In the genomic region with DNA sequence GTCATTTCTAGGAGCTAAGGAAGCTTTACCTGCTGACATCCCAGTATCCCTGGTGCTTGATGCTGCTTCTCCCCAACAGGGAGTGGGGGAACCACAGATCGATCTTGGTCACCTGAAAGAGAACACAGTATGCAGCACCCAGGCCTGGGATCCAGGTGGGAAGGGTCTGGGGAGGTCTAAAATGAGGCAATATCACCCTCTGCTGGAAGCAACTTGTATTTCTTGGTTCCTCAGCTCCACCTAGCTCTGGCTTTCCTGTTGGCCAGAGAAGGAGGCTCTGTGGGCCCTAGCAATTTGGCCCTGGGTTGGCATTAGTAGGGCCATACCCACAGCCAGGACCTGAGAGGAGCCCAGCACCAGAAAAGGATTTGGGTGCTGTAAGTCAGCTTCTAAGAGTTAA, we compare ENCODE assay signal across 12 mouse cellular contexts. TPM values are rescaled to one million over a fixed set of nuclear protein-coding genes. Genes with fewer than 3 reads are reported as not detected.
DNase-seq lines count a peak whose midpoint lies in the region; ATAC-seq and TF ChIP-seq lines count a peak whose summit lies in the region.
"Had no signal": no experiment of that assay in that cellular context is flagged by ENCODE, and none has a peak within 500 bp of the region (broad histone marks: within the 10 kb centered on the region; RNA-seq: fewer than 3 reads in every experiment).

No protein-coding gene starts in this region.

- ATAC-seq in forebrain, postnatal 0 days: no peak
- ATAC-seq in forebrain, embryonic 16.5 days: no peak
- no peak for ATAC-seq in lung, postnatal 0 days
- 0 out of 2 replicates have a peak, but pooled peaks have one; percentile 37 for ATAC-seq in megakaryocyte-erythroid progenitor cell, adult 5-6 weeks (replicated peaks; ENCODE audit: low FRiP score, low TSS enrichment, poor library complexity, severe bottlenecking)

- no peaks in the 10 kb centered on the region for H3K4me1 ChIP-seq in forebrain, postnatal 0 days (ENCODE audit: insufficient read depth)
- H3K4me1 ChIP-seq in forebrain, embryonic 16.5 days (replicated peaks; ENCODE audit: control insufficient read depth, insufficient read depth, low read length): no peaks in the 10 kb centered on the region
- no peaks in the 10 kb centered on the region for H3K4me1 ChIP-seq in lung, postnatal 0 days (ENCODE audit: insufficient read depth, low read depth, low read length)
- H3K4me1 ChIP-seq: embryonic facial prominence, embryonic 15.5 days had no signal

- no peaks in the 10 kb centered on the region for H3K36me3 ChIP-seq in forebrain, postnatal 0 days (ENCODE audit: insufficient read depth)
- H3K36me3 ChIP-seq in forebrain, embryonic 16.5 days (ENCODE audit: control insufficient read depth, insufficient read depth): no peaks in the 10 kb centered on the region
- H3K36me3 ChIP-seq in lung, postnatal 0 days (ENCODE audit: insufficient read depth, low read length): no peaks in the 10 kb centered on the region
- H3K36me3 ChIP-seq: embryonic facial prominence, embryonic 15.5 days had no signal

- no peaks in the 10 kb centered on the region for H3K27me3 ChIP-seq in forebrain, postnatal 0 days (ENCODE audit: insufficient read depth, low read length)
- no peaks in the 10 kb centered on the region for H3K27me3 ChIP-seq in forebrain, embryonic 16.5 days (replicated peaks; ENCODE audit: control insufficient read depth, insufficient read depth, low read length)
- no peaks in the 10 kb centered on the region for H3K27me3 ChIP-seq in lung, postnatal 0 days (replicated peaks; ENCODE audit: insufficient read depth, low read length)

- no peak overlapping the region for H3K9ac ChIP-seq in forebrain, postnatal 0 days
- H3K9ac ChIP-seq in forebrain, embryonic 16.5 days (replicated peaks; ENCODE audit: low read depth, low read length): no peak overlapping the region
- no peak overlapping the region for H3K9ac ChIP-seq in lung, postnatal 0 days (replicated peaks; ENCODE audit: low read depth)
- H3K9ac ChIP-seq: embryonic facial prominence, embryonic 15.5 days had no signal

- H3K9me3 ChIP-seq in forebrain, postnatal 0 days (ENCODE audit: low read length): no peaks in the 10 kb centered on the region
- no peaks in the 10 kb centered on the region for H3K9me3 ChIP-seq in forebrain, embryonic 16.5 days (ENCODE audit: control insufficient read depth, low read length)
- H3K9me3 ChIP-seq in lung, postnatal 0 days (ENCODE audit: low read length): no peaks in the 10 kb centered on the region
- H3K9me3 ChIP-seq: embryonic facial prominence, embryonic 15.5 days had no signal

- DNase-seq in forebrain, postnatal 0 days: peak; percentile 9
- DNase-seq in lung, postnatal 0 days (ENCODE audit: low spot score): peak; percentile 13
- no peak for DNase-seq in lung, postnatal 10 days
- peak; percentile 7 for DNase-seq in brain, embryonic 14.5 days (ENCODE audit: low read depth)
- no peak for DNase-seq in frontal cortex, postnatal 36 days (ENCODE audit: low spot score in 2 of 2)
- DNase-seq in c-Kit-positive CD71-positive TER-119-positive erythroid progenitor cells, embryonic 14.5 days (ENCODE audit: low spot score): no peak

- 82% methylated on average over 1 of the region's 1 CpGs for WGBS in forebrain, postnatal 0 days
- WGBS in forebrain, embryonic 16.5 days: 50% methylated on average over 1 of the region's 1 CpGs
- 43% methylated on average over 1 of the region's 1 CpGs for WGBS in lung, postnatal 0 days

- TF ChIP-seq CTCF in forebrain, postnatal 0 days (IDR thresholded peaks at IDR 0.05; ENCODE audit: low read depth): peak; percentile 43
- TF ChIP-seq CTCF in lung, postnatal 0 days (IDR thresholded peaks at IDR 0.05): peak; percentile 55
- TF ChIP-seq CTCF in brain, embryonic 14.5 days (IDR thresholded peaks at IDR 0.05; ENCODE audit: borderline replicate concordance, extremely low read depth, insufficient read depth, insufficient read length): peak; percentile 32; the same call in 1 of the 2 replicates

- no peak for TF ChIP-seq EP300 in lung, postnatal 0 days (IDR thresholded peaks at IDR 0.05)

- H3K4me3 ChIP-seq in forebrain, postnatal 0 days (ENCODE audit: low read depth, low read length): no peak overlapping the region
- no peak overlapping the region for H3K4me3 ChIP-seq in forebrain, embryonic 16.5 days (replicated peaks; ENCODE audit: low read length)
- no peak overlapping the region for H3K4me3 ChIP-seq in lung, postnatal 0 days (ENCODE audit: low read depth, low read length)
- H3K4me3 ChIP-seq: embryonic facial prominence, embryonic 15.5 days had no signal

- no peak overlapping the region for H3K4me2 ChIP-seq in forebrain, postnatal 0 days (ENCODE audit: low read depth)
- H3K4me2 ChIP-seq in forebrain, embryonic 16.5 days (ENCODE audit: low read length): no peak overlapping the region
- H3K4me2 ChIP-seq in lung, postnatal 0 days (replicated peaks; ENCODE audit: low read depth, low read length): no peak overlapping the region
- H3K4me2 ChIP-seq: embryonic facial prominence, embryonic 15.5 days had no signal

- TF ChIP-seq POLR2A in brain, embryonic 14.5 days (IDR thresholded peaks at IDR 0.05; ENCODE audit: borderline replicate concordance, extremely low read depth, insufficient read depth, insufficient read length, poor library complexity, severe bottlenecking): no peak

- H3K27ac ChIP-seq in forebrain, postnatal 0 days (ENCODE audit: low read depth, low read length): no peak overlapping the region
- H3K27ac ChIP-seq in forebrain, embryonic 16.5 days (ENCODE audit: low read length): no peak overlapping the region
- H3K27ac ChIP-seq in lung, postnatal 0 days (ENCODE audit: low read length): no peak overlapping the region
- H3K27ac ChIP-seq: embryonic facial prominence, embryonic 15.5 days; macrophage had no signal

RNA-seq across cellular contexts. Expression of gene 8030474K03Rik, which starts 24.7 kb away (rescaled TPM):
- total RNA-seq in forebrain, postnatal 0 days (2014; rRNA removed): not detected in 2 replicates
- polyA plus RNA-seq in forebrain, postnatal 0 days (2015; fragmentation: Nextera tagmentation; extraction: Ambion mirVana): not detected in 2 replicates
- polyA plus RNA-seq in forebrain, embryonic 16.5 days (2015; fragmentation: Nextera tagmentation; extraction: Ambion mirVana): 0.22 TPM in 1 of 2 replicates, not detected in the other
- polyA plus RNA-seq in lung, postnatal 0 days (2015; fragmentation: Nextera tagmentation; extraction: Ambion mirVana): 0.12 TPM in 1 of 2 replicates, not detected in the other
- polyA plus RNA-seq in brain, embryonic 14.5 days (2012; rRNA removed): 0.05 and 0.13 TPM in 2 replicates
- total RNA-seq in megakaryocyte-erythroid progenitor cell, adult 5-6 weeks (2014; fragmentation: Nextera tagmentation): not detected in 2 replicates
- total RNA-seq in megakaryocyte-erythroid progenitor cell, adult 5-6 weeks (2017): 0.46 TPM in 1 of 2 replicates, not detected in the other
- polyA plus RNA-seq: intestine, embryonic 14.5 days; macrophage had no signal

RNA-seq across cellular contexts. Expression of gene Gm4779, which starts 24.9 kb away (rescaled TPM):
- not detected in 2 replicates for total RNA-seq in forebrain, postnatal 0 days (2014; rRNA removed)
- polyA plus RNA-seq in forebrain, postnatal 0 days (2015; fragmentation: Nextera tagmentation; extraction: Ambion mirVana): not detected in 2 replicates
- not detected in 2 replicates for polyA plus RNA-seq in forebrain, embryonic 16.5 days (2015; fragmentation: Nextera tagmentation; extraction: Ambion mirVana)
- not detected in 2 replicates for polyA plus RNA-seq in lung, postnatal 0 days (2015; fragmentation: Nextera tagmentation; extraction: Ambion mirVana)
- 0.05 and 0.29 TPM in 2 replicates for polyA plus RNA-seq in brain, embryonic 14.5 days (2012; rRNA removed)
- not detected in 2 replicates for total RNA-seq in megakaryocyte-erythroid progenitor cell, adult 5-6 weeks (2014; fragmentation: Nextera tagmentation)
- 1.8 TPM in 1 of 2 replicates, not detected in the other for total RNA-seq in megakaryocyte-erythroid progenitor cell, adult 5-6 weeks (2017)
- polyA plus RNA-seq: intestine, embryonic 14.5 days; macrophage; small intestine, adult 2 months had no signal

RNA-seq across cellular contexts. Expression of gene Nhsl2, which starts 30.0 kb away (rescaled TPM):
- 10.5 and 15.8 TPM in 2 replicates for total RNA-seq in forebrain, postnatal 0 days (2014; rRNA removed)
- 2.5 and 4.0 TPM in 2 replicates for polyA plus RNA-seq in forebrain, postnatal 0 days (2015; fragmentation: Nextera tagmentation; extraction: Ambion mirVana)
- polyA plus RNA-seq in forebrain, embryonic 16.5 days (2015; fragmentation: Nextera tagmentation; extraction: Ambion mirVana): 3.8 and 4.9 TPM in 2 replicates
- polyA plus RNA-seq in lung, postnatal 0 days (2015; fragmentation: Nextera tagmentation; extraction: Ambion mirVana): 3.4 and 3.6 TPM in 2 replicates
- 2.5 and 4.5 TPM in 2 replicates for polyA plus RNA-seq in brain, embryonic 14.5 days (2012; rRNA removed)
- total RNA-seq in megakaryocyte-erythroid progenitor cell, adult 5-6 weeks (2014; fragmentation: Nextera tagmentation): 5.7 and 6.1 TPM in 2 replicates
- 1.0 and 5.7 TPM in 2 replicates for total RNA-seq in megakaryocyte-erythroid progenitor cell, adult 5-6 weeks (2017)

Comparison
In these comparisons a context has a peak if more than half of its experiments do, and no peak if none do; other contexts are left out.
1. DNase-seq: peak in forebrain, postnatal 0 days (single experiment), lung, postnatal 0 days (single experiment) and brain, embryonic 14.5 days (single experiment); none in lung, postnatal 10 days (single experiment), frontal cortex, postnatal 36 days (0 of 2) and c-Kit-positive CD71-positive TER-119-positive erythroid progenitor cells, embryonic 14.5 days (single experiment).
2. Peak in every context shown above with its lines, with median percentiles within 50 percentile points of each other: CTCF ChIP-seq.